Mouse (Mus musculus) brain, adult 2 months (tissue): ENCODE measurements around the gene Raph1.
"Not testable (repeated sequence)": the region's sequence is repeated elsewhere in the genome, so short reads cannot be mapped to it uniquely, and the experiment has no call there.

Experiments used
- DNase-seq: peaks from one replicate; pipeline ENCODE4 v3.0.0; 2011; ENCODE audit warnings: low read depth, low spot score

Gene Raph1

GRCm38 (mm10) chr1:60565270-60565920 lies 1.5 kb downstream of the Raph1 start:
- peak; percentile 60 for DNase-seq

DNA sequence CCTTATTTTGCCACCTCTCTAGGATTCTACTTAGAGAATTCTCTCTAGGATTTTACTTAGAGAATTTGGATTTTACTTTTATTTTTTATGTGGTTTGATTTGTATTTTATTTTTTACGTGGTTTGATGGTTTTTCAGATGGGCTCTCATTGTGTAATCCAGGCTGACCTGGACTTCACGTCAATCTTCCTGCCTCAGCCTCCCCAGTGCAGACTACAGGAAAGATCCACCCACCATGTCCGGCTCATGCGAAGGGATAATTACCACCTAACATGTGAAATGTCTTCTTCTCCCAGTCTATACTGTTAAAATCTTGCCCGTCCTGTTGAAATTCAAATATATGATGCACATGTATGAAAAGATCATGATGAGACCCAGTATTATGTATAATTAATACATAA lies 2.2 kb downstream of the Raph1 start:
- no peak for DNase-seq

- no peak for DNase-seq
These were observed 3.9 kb downstream of the Raph1 start for GRCm38 (mm10) chr1:60563021-60563420.

DNA sequence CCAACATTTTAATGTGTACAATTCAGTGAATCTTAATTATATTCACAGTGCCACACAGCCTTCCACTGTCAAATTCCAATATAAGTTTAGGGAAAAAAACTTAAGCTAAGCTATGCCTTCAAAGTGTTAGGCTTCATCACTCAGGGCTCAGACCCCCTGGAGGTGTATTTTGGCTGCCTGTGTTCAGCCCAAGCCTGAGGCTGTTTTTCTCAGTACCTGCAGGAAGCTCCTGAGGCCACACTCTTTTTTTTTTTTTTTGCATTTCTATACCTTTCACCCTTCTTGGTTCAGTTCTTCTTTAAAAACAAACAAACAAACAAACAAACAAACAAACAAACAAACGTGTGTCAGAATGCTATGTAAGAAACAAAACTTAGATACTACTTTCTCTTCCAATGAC lies 23.2 kb downstream of the Raph1 start:
- no peak for DNase-seq

DNA sequence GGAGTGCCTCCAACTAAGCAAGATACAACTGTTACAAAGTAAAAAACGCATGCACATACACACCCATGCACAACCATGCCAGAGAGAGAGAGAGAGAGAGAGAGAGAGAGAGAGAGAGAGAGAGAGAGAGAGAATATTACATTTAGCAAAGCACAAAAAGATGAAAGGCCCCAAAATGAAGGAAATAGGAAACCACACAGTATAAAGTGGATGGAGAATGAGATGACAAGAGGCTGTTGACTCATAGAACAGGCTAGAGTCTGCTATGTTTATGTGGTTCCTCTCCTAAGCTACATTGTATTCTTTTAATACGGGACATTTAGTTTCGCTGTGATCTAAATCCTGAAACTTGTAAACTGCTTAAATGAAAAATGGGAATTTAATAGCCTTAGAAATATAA lies 27.6 kb downstream of the Raph1 start:
- DNase-seq: no peak

DNA sequence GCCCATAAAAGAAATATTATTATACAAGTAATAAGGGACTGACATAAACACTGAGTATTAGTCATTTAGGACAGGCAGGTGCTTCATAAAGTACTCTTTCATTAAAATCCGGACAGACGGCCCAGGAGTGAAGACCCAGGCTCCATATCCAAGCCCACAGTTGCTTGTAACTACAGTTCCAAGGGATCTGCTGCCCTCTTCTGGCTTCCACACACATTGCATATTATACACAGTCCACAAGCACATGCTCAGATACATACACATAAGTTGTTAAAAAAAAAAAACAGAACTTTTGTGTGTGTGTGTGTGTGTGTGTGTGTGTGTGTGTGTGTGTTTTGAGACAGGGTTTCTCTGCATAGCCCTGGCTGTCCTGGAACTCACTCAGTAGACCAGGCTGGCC lies 32.0 kb downstream of the Raph1 start:
- DNase-seq: peak; percentile 57

DNA sequence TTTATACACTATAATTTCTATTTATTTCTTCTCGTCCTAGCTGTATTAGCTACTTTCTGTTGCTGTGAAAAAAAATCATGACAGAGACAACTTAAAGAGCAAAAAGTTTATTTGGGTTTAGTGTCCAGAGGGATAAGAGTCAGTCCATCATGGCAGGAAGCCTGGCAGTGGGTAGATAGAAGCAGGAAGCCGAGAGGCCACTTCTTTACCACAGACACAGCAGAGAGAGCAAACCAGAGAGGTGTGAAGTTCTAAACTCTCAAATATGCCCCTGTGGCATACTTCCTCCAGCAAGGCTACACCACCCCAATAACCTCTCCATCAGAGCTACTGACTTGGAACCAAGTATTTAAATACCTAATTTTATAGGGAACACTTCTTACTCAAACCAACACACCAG lies 36.3 kb downstream of the Raph1 start:
- no peak for DNase-seq

GRCm38 (mm10) chr1:60530107-60530506 lies 36.8 kb downstream of the Raph1 start:
- no peak for DNase-seq

GRCm38 (mm10) chr1:60510584-60510983 lies 56.3 kb downstream of the Raph1 start:
- no peak for DNase-seq

DNA sequence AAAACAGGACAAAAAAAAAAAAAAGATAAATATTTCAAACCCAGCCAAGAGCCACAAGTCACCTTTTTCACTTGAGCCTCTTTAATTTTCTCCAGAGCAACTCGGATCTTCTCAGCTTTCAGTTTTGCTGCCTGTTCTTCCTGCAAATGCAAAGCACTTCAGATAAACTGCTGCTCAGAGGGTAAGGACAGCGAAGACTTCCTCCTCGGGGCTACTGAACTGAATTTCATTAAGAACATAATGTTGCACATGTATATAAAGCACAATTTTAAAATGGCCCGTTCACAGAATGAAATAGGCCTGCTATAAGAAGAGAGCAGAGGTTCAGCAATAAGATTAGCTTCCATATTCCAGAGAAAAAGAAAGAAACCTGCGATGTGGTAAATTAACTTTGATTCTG lies 63.4 kb downstream of the Raph1 start:
- DNase-seq: no peak

- no peak for DNase-seq
These were observed 73.5 kb downstream of the Raph1 start for GRCm38 (mm10) chr1:60493421-60493820.

DNA sequence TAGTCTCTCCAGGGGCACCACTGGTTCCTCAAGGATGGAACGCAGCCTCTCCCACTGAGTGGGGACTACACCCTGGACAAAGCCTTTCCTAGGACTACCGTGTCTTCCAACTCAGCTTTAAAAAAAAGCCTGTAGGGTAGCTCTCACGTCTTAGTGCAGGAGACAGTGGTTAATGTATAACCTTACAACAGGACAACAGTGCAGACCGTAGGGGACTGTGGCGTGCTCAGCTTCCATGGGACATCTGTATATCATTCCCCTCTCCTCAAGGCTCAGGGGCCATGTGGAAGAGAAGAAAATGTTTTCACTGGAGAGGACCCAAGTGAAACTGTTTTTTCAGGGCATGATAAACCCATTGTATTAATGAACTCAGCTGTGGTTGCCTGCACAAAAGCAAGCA lies 74.5 kb downstream of the Raph1 start:
- DNase-seq: no peak

DNA sequence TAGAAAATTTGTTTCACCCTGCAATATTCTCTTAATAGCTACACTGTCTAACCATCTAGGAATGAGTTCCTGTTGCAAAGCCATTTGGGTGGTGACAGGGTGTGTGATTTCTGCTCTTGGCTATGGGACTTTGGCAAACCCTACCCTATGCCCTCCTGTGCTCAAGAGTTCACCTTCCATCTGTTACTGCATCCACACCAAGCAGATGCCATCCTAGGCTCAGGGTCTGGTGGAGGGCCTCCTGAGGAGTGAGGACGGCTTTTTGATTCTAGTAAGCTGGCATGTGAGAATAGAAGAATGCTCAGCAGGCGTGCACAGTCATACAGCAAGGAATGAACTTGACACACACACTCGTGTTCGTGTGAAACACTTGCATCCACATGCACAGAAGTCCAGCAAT lies 76.4 kb downstream of the Raph1 start:
- DNase-seq: peak; percentile 92

GRCm38 (mm10) chr1:60489660-60490059 lies 77.2 kb downstream of the Raph1 start:
- no peak for DNase-seq

GRCm38 (mm10) chr1:60488635-60489034 lies 78.3 kb downstream of the Raph1 start:
- peak; percentile 72 for DNase-seq

GRCm38 (mm10) chr1:60485649-60486048 lies 81.3 kb downstream of the Raph1 start:
- no peak for DNase-seq

DNA sequence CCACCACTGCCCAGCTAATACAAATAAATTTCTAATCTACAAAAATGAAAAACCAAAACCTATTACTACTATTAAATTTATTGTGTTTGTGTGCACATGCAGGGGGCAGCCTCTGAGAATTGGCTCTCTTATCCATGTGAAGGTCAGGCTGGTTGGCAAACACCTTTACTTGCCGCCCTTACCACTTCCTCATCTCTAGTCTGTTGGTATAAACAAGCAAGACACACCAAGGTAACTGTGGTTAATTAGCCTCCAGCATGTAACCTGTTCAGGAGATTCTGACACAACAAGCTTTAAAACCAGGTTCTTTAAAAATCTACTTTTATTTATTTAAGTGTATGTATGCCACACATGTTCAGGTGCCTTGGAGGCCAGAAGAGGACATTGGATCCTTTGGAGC lies 84.0 kb downstream of the Raph1 start:
- DNase-seq: no peak

GRCm38 (mm10) chr1:60481561-60481960 lies 85.3 kb downstream of the Raph1 start:
- DNase-seq: peak; percentile 71

DNA sequence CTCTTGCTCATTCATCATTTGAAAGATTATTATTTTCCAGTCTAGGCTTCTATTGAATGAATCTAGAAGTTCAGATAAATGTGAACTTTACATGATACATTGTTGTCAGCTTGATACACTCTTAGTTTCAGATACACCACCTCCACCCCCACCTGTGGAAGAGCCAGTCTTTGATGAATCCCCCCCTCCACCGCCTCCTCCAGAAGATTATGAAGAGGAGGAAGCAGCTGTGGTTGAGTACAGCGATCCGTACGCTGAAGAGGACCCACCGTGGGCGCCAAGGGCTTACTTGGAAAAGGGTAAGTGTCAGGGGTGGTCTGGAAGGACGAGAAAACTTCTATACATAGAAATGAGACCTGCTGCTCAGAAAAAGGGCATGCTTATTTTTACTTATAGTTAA lies 96.4 kb downstream of the Raph1 start:
- DNase-seq: no peak

DNA sequence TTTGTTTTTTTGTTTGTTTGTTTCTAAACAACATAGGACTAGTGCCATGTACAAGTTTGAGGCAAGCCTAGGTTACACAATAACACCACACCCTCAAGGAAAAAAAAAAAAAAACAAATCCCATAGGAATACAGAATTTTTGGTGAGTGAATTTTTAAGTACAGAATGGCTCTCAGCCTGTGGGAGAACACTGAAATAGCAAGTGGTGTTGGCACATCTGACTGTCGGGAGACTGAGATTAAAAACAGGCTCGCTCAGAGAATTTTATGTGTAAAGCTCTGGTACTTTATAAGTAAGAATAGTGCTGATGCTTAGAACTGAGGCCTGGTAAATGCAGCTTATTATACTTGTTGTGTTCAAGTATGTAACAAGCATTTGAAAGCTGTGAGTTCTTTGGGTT lies 97.4 kb downstream of the Raph1 start:
- peak; percentile 77 for DNase-seq

GRCm38 (mm10) chr1:60460623-60461022 lies 106.3 kb downstream of the Raph1 start:
- peak; percentile 18 for DNase-seq

DNA sequence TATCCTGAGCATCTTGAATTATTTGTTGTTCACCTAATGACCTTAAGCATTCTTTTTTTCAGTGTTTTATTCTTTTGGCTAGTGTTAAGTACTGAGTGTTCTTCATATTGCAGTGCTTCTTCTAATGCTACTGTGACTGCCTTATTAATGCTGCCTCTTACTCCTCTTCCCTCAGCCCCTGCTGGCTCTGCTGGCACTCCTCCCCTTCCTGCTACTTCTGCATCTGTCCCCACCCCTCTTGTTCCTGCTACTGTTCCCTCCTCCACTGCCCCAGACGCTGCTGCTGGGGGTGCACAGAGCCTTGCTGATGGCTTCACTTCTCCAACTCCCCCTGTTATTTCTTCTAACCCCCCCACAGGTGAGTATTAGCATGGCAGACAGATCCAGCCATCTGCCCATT lies 117.0 kb downstream of the Raph1 start:
- no peak for DNase-seq

DNA sequence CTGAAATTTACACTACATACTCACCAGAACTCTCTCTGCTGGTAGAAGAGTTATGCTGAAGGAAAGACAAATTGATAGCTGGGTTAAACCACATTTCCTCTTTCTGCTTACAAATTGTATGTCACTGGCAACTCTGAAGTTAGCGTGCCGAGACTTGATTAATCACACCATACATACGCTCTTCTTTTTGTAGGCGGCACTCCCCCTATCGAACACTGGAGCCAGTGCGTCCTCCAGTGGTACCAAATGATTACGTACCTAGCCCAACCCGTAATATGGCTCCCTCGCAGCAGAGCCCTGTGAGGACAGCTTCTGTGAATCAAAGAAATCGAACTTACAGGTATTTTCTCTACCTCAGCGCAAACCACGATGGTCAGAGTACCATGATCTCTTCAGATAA lies 119.8 kb downstream of the Raph1 start:
- peak; percentile 22 for DNase-seq

- not testable (repeated sequence) for DNase-seq
These were observed 125.5 kb downstream of the Raph1 start for GRCm38 (mm10) chr1:60441438-60441837.
